Mouse (Mus musculus) thymus, postnatal 10 days (tissue): ENCODE data around the gene Map4k3.

Experiments
- DNase-seq, 2 experiments: peaks; one replicate each; pipeline ENCODE4 v3.0.0; 2021; ENCODE audit warnings: low spot score in 2 of 2

Map4k3 gene

DNA sequence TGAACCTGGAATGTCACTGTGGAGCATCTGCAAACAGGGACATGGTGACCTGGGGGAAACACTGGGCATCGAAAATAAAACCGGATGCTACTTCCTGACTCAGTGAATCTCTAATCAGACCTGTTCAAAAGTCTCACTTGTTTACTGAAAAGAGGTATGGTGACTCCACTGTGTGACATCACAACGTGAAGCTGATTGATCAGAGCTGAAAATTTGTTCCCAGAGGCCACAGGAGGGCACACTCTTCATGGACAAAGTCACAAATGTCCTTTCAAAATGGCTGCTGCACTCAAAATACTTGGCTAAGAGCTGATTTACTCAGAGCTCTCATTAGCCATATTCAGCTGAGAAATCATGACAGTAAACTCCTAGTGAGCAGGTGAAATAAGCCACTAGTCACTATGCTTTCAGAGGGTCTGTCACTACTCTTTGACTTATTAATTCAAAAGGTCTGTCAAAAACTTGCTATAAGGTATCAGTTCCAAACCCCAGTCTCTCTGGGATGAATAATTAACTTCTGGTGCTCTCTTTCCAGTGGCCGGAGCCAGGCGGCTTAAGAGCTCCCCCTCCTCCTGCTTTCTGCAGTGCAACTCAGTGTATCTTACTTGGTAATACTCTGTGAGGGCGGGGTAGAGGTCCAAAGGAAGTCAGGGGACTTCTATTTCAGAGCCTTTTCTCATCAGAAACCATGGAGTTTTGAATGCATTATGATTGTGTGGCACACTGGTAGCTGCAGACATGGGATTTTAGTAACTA is 44.3 kb downstream of the Map4k3 start:
- no peak for DNase-seq

DNA sequence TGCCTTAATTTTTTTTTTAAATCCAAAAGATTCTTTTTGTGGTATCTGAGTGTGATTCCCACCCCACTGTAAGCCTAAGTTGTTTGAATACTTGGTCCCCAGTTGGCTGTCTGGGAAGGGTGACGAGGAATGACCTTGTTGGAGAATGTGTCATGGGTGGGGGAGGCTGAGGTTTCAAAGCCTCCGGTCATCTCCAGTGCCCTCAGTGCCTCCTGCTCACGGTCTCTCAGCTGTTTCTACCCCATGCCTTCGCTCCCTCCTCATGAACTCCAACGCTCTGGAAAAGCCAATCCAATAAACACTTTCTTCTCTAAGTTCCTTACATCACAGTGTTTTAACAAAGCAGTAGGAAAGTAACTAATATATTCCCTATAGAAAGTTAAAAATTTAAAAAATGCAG is 45.2 kb downstream of the Map4k3 start:
- no peak for DNase-seq

DNA sequence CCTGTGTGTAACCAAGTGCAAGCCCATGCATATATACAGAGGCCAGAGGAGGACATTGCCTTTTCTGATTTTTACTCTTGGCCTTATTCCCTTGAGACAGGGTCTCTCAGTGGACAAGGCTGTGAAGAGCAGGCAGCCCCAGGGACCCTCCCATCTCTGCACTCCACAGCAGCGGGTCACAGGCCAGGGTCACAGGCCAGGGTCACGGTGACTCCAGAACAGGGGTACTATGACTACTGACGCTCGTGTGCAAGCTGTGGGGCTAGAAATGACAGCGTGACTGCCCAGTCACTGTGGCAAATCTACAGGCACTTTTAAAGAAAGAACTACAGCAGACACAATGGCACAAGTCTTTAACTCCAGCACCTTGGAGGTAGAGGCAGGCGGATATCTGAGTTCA is 50.1 kb downstream of the Map4k3 start:
- no peak for DNase-seq

DNA sequence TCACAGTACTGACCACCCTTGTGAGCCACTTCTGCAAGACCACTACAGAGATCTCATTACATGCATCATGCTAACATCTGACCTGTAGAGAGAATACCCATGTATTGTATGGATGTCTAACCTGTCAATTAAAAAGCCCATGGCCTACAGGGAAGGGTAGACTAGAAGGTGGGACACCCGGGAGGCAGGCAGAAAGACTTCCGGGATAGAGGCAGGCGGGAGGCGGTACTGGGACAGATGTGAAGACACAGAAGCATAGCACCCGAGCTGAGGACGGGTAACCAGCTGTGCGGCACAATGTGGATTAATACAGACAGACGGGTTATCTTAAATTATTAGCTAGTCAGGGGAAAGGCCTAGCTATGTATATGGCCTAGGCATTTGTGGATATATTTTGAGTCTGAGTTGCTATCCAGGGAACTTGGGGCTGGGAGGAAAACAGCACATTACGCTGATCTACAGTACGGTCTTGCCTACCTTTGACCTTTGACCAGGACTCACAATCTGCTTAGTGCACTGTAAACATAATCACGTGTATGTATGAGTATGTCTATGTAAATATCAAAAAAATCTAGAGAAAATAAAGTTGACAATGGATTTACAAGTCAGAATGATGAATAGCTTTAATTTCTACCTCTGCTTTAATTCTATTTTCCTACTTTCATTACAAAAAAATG is 51.3 kb downstream of the Map4k3 start:
- no peak for DNase-seq

DNA sequence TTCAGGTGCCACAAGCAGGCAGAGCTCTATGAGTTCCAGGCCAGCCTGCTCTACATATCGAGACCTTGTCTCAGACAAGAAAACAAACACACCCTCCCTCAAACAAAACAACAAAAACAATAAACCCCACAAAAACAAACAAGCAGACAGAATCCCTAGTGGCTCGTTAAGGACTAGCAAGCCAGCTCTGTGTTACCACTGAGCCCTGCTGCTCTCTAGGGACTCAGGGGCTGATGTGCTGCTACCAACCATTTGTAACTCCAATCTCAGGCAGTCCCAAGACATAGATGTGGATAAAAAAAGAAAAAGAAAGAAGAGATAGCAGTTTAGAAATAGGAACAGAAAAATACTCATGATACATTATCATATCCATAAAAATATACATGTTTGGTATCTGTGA is 52.1 kb downstream of the Map4k3 start:
- DNase-seq = no peak

DNA sequence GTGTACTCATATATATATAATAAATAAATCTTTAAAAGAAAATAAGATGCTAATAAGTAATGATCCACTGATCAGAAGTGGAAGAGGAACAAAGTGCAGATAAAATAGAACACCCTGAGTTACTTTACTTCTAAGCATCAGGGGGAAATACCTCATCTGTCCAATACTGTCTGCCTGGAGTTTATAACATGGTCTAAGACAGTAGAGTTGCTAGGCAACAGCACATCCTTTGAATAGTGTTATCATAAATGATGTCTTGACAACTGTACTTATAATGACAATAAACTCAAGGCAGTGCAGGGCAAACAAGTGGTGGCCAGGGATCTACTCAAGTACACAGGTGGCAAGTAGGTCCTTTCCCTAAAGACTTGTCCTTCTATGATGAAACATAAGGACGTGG is 57.9 kb downstream of the Map4k3 start:
- no peak for DNase-seq

DNA sequence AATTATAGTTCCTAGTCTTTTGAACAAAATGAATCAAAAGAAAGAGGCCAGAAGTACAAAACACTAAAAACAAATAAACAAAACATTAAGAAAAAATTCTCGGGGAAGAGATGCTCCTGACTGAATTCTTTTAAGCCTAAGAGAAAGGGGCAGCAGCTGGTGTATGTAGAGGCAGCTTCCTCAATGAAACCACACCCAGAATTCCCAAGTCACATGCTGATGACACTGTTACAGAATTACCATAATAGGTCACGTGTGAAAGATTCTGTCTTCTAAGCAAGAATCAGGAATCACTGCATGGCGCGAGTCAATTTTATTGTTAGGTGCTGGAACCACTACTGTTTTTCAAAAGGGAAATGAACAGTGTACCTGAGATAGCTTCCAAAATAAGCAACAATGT is 64.7 kb downstream of the Map4k3 start:
- DNase-seq = no peak

DNA sequence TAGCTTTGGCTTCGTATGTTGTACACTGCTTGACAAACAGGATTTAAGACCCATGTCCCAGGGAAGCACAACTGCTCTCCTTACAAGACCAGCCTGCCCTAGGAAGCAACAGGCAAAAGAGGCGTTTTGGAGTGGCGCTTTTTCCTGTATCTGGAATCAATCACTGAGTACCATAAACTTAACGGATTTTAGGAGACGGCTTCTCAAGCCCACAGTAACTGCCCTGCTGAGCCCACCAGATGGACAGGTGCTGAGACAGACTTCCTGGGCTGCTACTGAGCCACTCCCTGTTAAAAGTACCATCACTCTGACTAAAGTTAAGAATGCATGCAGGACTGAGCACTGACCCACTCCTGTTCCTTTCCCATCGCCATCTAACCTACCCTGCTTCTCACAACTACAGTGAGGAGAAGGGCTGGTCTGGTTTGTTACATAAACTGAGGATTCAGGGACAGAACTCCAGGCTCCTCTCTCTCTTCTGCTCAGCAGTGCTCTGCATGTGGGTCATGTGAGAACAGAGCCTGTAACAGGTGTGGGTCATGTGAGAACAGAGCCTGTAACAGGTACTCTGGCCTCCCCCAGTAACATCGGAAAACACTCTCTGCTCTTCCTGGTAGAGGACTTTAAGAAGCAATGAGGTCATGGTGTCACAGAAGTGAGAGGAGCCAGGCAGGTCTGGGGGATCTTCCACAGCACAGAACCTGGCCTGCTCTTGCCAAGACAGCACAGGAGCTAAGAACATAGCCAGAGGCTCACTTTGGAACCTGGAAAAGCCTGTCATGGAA is 65.3 kb downstream of the Map4k3 start:
- DNase-seq = no peak

DNA sequence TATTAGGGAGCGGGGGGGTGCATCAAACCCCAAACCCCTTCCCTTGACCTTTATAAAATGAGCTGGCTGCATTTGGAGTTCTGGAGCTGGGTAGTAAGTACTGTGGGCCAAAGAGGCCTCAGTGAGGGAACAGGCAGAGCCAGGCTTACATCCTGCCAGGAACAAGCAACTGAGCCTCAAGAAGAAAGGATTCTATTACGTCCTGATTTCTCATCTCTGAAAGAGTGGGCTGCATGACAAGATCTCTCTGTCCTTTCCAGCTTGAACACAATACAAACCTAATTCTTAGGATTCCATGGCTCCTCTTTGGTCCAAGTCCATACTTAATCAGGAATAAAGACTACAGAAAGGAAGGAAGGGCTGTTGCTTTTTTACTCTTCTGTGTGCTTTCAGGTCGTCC is 66.4 kb downstream of the Map4k3 start:
- no peak for DNase-seq

DNA sequence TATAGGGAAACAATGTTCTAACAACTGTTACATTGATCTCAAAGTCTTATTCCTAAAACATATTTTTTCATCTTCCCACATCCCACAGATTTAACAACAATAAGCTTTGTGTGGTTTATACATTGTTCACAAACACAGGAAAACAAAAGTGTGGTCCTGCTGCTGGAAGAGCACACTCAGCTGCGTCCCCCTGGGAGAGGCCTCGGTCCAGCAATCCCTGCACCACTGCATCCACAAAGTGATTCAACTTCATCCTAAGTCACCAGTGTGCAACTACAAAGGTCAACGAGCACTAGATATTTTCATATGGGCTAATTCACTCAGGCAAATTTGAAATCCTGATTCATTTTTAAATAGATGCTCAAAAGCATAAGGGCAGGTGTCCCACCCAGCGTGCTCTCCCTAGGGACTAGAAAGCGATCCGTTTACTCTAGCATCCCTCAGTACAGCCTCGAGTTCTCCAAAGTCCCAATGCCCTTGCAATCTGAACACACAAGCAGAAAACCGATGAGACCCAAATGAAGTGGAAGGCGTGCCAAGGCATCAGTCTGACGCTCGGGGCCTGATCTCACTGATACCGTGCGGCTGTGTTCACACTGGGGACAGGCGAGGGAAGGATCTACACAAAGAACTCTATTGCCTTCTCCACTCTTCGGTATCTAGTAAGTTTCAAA is 67.4 kb downstream of the Map4k3 start:
- no peak for DNase-seq

DNA sequence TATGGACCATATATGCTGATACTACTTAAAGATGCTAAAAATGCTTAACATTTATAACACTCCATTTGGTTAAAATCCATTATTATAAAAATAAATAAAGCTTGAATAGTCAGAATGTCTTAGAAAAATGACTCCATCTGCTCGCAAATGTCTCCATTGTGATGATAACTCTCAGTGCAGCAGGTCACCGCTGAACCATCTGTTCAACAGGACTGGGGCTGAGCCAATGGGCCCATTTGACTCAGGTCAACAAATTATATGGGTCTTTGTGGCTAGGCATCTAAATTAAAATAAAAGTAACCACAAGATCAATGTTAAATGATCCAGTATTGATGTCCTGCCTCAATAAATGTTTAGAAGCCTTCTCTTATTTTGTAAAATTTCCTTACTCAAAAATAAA is 68.1 kb downstream of the Map4k3 start:
- DNase-seq = no peak

DNA sequence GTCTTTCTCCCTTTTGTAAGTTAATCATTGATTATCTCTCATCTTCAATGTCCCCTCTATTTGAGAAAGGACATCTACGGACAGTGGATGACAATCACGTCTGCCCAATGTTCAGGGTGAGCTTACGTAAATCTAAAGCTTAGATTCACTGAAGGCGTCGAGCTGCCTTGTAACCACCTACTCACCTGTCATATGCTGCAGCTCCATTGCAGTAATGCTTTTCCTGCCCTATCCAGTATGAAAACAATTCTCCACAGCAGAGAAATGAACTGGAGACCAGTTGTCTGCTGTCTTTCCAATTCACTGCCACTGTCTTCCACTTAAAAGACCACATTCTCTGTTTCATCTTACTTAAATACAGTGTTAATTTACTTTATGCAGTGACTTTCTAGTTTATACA is 68.5 kb downstream of the Map4k3 start:
- DNase-seq = no peak

DNA sequence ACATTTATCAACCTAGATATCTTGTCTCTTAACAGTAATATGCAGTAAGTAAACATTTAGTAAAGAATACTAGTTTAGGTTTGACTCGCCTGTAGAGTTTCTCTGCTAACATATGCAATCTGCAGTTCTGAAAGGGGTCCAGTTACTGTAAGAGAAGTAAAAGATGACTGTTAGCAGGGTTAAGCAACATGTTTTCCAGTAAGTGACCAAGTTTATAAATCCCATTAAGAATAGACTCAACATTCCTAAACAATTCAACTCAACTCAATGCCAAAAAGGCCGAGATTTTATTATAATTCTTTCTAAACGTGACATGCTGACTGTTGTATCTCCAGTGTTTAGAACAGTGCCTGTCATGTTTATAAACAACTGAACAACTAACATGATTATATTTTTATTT is 74.0 kb downstream of the Map4k3 start:
- no peak for DNase-seq

DNA sequence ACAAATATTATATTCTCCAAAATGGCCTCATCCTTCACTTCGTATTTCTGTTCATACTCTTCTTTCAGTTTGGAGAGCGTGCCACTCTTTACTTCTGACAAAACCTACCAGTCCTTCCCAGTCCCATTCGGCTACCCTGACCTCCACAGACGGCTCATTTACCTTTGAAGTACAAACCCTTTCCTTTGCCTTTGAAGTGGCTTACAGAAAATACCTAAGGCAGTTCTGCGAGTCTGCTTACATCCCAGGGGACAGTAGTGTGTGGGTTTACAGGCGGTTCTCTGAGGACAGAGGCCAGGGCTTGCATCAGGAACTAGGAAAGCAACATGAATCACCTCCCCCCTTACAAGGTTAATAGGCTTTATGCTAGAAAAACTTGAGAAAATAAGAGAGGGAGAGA is 75.5 kb downstream of the Map4k3 start:
- DNase-seq = no peak

DNA sequence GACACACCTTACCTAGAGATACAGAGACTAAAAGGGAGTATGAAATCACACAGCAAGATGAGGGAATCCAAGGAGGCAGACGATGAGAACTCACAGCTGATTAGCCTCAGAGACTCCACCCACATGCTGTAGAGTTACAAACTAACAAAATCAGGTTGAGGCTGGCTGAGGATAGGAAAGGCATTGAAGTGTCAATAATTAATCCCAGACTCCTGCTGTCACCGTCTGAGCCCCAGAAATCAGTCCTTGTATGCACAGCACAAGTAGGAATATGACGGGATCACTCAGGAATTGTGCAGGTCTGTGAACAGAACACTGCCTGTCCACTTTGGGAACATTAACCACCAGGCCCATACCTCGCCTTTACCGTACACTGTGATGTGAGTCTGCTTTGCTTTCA is 81.4 kb downstream of the Map4k3 start:
- no peak for DNase-seq

DNA sequence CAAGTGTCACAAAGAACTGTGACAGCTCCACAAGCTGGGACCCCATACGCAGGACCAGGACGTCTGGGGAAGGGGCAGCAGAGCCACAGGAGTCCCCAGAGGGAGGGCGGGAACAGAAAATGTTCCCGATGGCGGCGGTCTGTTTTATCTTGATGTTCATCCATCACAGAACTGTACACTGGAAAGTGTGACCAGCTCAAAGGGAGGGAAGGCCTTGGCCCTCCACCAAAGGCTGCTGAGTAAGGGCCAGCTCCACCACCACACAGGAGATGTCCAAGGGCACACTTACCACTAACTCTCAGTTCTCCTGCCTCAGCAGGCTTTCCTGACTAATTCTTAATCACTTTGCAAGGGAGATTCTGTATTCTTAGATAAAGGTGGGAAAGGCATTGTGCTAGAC is 82.2 kb downstream of the Map4k3 start:
- no peak for DNase-seq

DNA sequence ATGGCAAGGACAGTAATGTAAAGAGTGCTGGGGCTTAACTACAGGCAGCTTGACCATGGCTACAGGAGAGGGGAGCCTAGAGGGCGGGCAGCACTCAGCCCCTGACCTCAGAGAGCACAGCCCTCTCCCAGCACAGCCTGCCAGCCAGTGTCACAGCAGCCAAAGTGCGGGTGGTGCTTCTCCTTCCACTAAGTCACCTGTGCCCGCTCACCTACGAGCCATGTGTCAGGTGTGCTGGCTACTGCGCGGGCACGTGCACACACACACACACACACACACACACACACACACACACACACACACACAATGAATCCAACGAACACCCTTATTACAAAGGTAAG is 82.6 kb downstream of the Map4k3 start:
- DNase-seq = no peak

DNA sequence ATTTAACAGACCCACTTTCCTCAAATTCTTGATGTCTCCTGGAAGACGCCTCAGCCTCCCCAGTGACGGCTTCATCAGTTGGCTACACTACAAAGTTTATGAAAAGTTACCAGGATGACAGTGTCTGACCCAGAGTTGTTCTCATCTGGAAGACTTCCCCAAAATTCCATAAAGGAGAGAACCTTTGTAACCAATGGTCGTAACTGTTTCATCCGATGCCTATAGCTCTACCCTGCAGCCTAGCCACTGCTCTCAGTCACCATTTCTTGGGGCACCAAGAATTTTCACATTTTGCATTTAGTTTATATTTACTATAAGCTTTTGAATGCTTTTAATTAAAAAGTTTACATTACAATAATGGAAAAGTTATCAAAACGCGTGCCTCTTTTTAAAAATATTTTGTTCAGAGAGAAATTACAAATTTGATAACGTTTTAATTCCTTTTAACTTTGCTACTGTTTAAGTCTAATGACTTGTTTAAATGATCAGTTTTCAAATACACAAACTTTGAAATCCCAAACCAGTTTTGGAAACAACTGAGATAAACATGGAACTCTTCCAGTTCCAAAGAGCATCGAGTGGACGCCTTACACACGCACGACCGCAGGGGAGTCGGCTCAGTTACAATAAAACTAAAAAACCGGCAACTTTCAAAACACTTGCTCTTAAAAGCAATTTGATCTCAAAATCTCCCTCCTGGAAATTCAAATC is 83.1 kb downstream of the Map4k3 start:
- no peak for DNase-seq

DNA sequence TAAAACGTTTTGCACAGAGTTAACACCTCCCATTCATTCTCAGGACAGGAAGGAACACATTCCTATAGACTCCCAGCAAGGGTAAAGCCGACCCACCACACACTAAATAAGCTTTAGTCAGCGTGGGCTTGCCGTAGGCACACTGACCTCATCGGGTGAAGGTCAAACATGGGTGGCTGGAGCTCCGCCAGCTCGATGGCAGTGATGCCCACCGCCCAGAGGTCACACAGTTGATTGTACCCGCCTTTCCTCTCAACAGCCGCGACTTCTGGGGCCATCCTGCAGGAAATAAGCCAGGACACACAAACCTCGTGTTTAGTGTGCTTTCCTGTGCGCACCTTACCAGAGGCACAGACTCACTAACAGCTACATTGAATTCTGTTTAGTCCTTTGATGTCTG is 83.7 kb downstream of the Map4k3 start:
- no peak for DNase-seq

DNA sequence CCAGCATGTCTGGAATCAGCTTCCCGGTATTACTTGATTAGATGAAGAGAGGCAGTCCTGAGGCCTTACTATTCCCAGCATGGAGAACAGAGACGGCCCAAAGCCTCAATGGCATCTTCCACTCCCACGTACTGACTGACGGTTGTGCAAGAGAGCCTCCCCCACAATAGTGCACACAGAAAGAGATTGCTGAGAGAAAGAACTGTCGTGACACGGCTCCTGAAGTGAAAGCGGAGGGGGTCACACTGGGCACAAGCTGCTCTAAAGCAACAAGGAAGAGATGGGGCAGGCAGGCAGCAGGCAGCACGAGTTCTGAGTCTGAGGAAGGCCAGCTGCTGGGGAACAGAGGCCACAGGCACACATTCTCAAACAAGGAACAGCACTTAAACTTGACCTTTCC is 90.2 kb downstream of the Map4k3 start:
- no peak for DNase-seq

DNA sequence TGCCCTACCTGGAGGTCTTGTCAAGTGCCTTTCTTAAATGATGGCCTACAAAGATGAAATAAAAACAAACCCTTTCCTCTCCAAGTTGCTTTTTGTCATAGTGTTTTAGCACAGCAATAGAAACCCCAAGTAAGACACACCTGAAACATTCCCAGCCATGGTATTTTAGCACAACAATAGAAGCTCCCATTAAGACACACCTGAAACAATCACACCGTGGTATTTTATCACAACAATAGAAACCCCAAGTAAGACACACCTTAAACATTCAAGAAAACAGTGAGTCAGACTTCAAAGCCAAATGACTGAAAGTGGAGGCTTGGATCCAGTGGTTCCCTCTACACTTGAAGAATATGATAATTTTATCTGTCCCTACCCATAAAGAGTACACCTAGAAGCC is 92.5 kb downstream of the Map4k3 start:
- DNase-seq = no peak

DNA sequence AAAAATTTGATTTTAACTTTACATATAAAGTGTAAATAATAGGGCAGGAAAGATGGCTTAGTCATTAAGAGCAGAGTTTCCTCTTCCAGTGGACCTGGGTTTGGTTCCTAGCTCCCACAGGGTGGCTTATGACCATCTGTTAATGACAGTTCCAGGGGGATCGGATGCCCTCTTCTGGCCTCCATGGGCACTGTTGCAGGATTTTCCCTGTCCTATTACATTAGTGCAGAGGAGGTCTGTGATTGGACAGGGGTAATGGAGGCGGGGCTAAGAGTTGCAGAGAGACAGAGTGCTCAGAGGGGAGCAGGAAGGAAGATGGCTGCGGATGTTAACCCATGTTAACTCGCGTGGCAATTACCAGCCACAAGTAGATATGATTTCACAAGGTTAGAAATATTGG is 95.4 kb downstream of the Map4k3 start:
- no peak for DNase-seq
